8 mouse cellular contexts compared by ENCODE assay signal in genomic region chr3:126597161-126597595, GRCm38 (mm10). TPM values are rescaled to one million over a fixed set of nuclear protein-coding genes. Genes with fewer than 3 reads are reported as not detected.
DNase-seq lines count a peak whose midpoint lies in the region; ATAC-seq lines count a peak whose summit lies in the region.

No protein-coding gene starts in this region.

- peaks cover 11% of the 10 kb centered on the region; the same call in 1 of the 2 replicates for H3K4me1 ChIP-seq in hindbrain, embryonic 13.5 days (replicated peaks)
- peaks cover 25% of the 10 kb centered on the region for H3K4me1 ChIP-seq in megakaryocyte, embryonic 14.5 days

- ATAC-seq in hindbrain, embryonic 13.5 days (ENCODE audit: low FRiP score), result peak; percentile 67

- peak overlapping the region; percentile 81 for H3K4me2 ChIP-seq in hindbrain, embryonic 13.5 days

- H3K4me3 ChIP-seq in hindbrain, embryonic 13.5 days, result peak overlapping the region; percentile 90
- peak overlapping the region; percentile 95 for H3K4me3 ChIP-seq in megakaryocyte, embryonic 14.5 days (replicated peaks)

- intact Hi-C loops in left cerebral cortex, postnatal 25 days (cut with DNase I), result loop anchor here (2.0 to 10.0 kb wide), 3 partner anchors 95 to 298 kb away; no protein-coding TSS in a partner anchor

- no peaks in the 10 kb centered on the region for H3K9me3 ChIP-seq in hindbrain, embryonic 13.5 days
- peaks cover 3% of the 10 kb centered on the region; the same call in 1 of the 2 replicates for H3K9me3 ChIP-seq in megakaryocyte, embryonic 14.5 days

- 0 out of 2 replicates have a peak, but pooled peaks cover 3% of the 10 kb centered on the region for H3K27me3 ChIP-seq in hindbrain, embryonic 13.5 days
- peaks cover 34% of the 10 kb centered on the region for H3K27me3 ChIP-seq in megakaryocyte, embryonic 14.5 days (replicated peaks)

- WGBS in hindbrain, embryonic 13.5 days, result under 1% methylated on average over 43 of the region's 51 CpGs

- peak overlapping the region; percentile 96 for H3K27ac ChIP-seq in hindbrain, embryonic 13.5 days

- peak overlapping the region; percentile 92 for H3K9ac ChIP-seq in hindbrain, embryonic 13.5 days

- DNase-seq in ES-CJ7 (ENCODE audit: low read depth, low spot score), result peak; percentile 3
- peak; percentile 84 for DNase-seq in cerebellum, adult 9-10 months
- peak; percentile 78 for DNase-seq in gastrocnemius, adult 18-20 months (ENCODE audit: low spot score)
- DNase-seq in left cerebral cortex, postnatal 25 days (ENCODE audit: low spot score in 2 of 2), result peak; percentile 55 to 76
- DNase-seq in right cerebral cortex, postnatal 14 days, result peak; percentile 64
- peak; percentile 85 for DNase-seq in urinary bladder, postnatal 14 days (ENCODE audit: low spot score)

- H3K36me3 ChIP-seq in hindbrain, embryonic 13.5 days, result peaks cover 3% of the 10 kb centered on the region; the same call in 1 of the 2 replicates
- no peaks in the 10 kb centered on the region for H3K36me3 ChIP-seq in megakaryocyte, embryonic 14.5 days (replicated peaks; ENCODE audit: low read length)

RNA-seq across cellular contexts. Expression of gene Camk2d, which starts 1.1 kb away (rescaled TPM):
- total RNA-seq in gastrocnemius, adult 18-20 months (2021), result 10 to 100 TPM; 58.1 to 58.9 TPM
- 43.1 and 44.8 TPM in 2 replicates for polyA plus RNA-seq in hindbrain, embryonic 13.5 days (2015; fragmentation: Nextera tagmentation; extraction: Ambion mirVana)
- 100 to 1,000 TPM; 174 to 178 TPM for total RNA-seq in left cerebral cortex, postnatal 25 days (2021)
- 0.92 and 1.1 TPM in 2 replicates for polyA plus RNA-seq in megakaryocyte, embryonic 14.5 days (2012; ENCODE audit: insufficient read depth, low replicate concordance)

Comparison
In these comparisons a context has a peak if more than half of its experiments do, and no peak if none do; other contexts are left out.
1. Peak in every context shown above with its lines: DNase-seq, ATAC-seq, H3K4me3 ChIP-seq and H3K27ac ChIP-seq.
2. DNase-seq: peak in every context shown above with its lines; median percentile 85 in urinary bladder, postnatal 14 days; 84 in cerebellum, adult 9-10 months; 78 in gastrocnemius, adult 18-20 months; 66 in left cerebral cortex, postnatal 25 days; 64 in right cerebral cortex, postnatal 14 days; 3 in ES-CJ7.